Mouse (Mus musculus) liver, adult 2 months (tissue): Measurements from ENCODE around the gene Arfip1.
A peak's percentile ranks its signal among the peaks of the same experiment; 100 is the strongest.

Source experiments
- CTCF ChIP-seq: fragments of 200-500 bp; IDR thresholded peaks from 2 replicates; pipeline ENCODE4 v1.5.1; 2011; ENCODE audit warnings: low read depth, low read length, control low read depth
- POLR2A ChIP-seq: fragments of 200-500 bp; IDR thresholded peaks from 2 replicates; pipeline ENCODE4 v1.6.1; 2011; ENCODE audit warnings: low read length, control low read depth; ENCODE audit not compliant: insufficient read depth; ENCODE audit errors: extremely low read depth

DNA sequence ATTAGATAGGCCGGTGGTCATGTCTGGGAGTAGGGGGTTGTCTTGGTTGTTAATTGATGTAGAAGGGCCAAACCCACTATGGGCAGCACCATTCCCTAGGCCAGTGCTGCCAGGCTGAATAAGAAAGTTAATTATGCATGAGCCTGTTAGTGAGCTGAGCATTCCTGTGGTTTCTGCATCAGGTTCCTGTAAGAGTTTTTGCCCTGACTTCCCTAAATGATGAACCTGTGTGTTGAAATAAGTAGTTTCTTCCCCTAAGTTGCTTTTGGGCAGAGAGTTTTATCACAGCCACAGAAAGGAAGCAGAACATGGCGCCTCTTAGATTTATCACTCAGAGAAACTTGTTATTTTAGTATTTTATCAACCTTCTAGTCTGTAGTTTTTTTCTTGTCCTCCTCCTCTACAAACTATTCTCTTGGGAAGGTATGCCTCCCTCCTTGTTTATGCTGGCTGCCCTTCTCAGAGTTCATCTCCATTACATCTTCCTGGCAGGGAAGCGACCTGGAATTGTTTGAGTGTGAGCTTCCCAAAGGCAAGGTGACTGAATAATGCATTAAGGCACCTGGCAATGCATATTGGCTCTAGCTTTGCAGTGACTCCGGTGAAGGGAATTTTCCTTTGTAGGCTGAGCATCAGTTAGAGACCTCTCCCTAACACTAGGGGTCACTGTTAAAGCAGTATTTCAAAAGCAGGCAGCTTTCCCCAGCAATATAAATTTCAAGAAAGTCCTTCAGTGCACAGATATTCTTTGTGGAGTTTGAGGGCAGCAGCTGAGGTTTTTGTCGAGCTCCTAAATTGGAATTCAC, 32.8 kb upstream of the Arfip1 start:
- TF ChIP-seq CTCF (peak; percentile 45; the same call in 1 of the 2 replicates), POLR2A (no peak)
